ENCODE assay signal across 22 mouse cellular contexts in the genomic region with DNA sequence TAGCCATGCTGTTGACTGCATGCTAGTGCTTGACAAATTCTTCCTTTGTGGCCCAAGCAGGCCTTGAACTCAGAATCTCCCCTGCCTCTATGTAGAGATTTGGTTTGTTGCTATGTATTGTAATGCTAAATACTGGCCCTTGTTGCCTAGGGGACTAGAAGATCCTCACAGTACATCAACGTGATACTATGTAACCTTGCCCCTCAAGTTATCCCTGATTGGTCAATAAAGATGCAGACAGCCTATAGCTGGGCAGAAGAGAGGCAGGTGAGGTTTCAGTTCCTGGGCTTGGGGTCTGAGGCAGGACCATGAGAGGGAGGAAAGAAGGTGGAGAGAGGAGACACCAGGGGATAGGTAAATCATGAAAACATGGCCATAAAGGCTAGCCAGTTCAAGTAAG. TPM values are rescaled to one million over a fixed set of nuclear protein-coding genes. Genes with fewer than 3 reads are reported as not detected.
DNase-seq lines count a peak whose midpoint lies in the region; ATAC-seq lines count a peak whose summit lies in the region.
"Had no signal": no experiment of that assay in that cellular context is flagged by ENCODE, and none has a peak within 500 bp of the region (broad histone marks: within the 10 kb centered on the region; RNA-seq: fewer than 3 reads in every experiment).

No protein-coding gene starts in this region.

- H3K4me2 ChIP-seq in forebrain, embryonic 15.5 days (replicated peaks), result no peak overlapping the region
- H3K4me2 ChIP-seq in forebrain, embryonic 11.5 days (ENCODE audit: low read depth, low read length, severe bottlenecking), result no peak overlapping the region
- H3K4me2 ChIP-seq in limb, embryonic 13.5 days (replicated peaks), result peak overlapping the region; percentile 94; the same call in 1 of the 2 replicates

- no peaks in the 10 kb centered on the region for H3K36me3 ChIP-seq in forebrain, embryonic 15.5 days
- H3K36me3 ChIP-seq in forebrain, embryonic 11.5 days (ENCODE audit: control insufficient read depth, insufficient read depth, low read length), result no peaks in the 10 kb centered on the region
- H3K36me3 ChIP-seq in limb, embryonic 13.5 days, result no peaks in the 10 kb centered on the region
- no peaks in the 10 kb centered on the region for H3K36me3 ChIP-seq in limb, embryonic 10.5 days
- H3K36me3 ChIP-seq: embryonic facial prominence, embryonic 10.5 days had no signal

- no peak for ATAC-seq in forebrain, embryonic 15.5 days (replicated peaks)
- no peak for ATAC-seq in forebrain, embryonic 11.5 days (replicated peaks; ENCODE audit: low FRiP score)
- no peak for ATAC-seq in limb, embryonic 13.5 days (ENCODE audit: low FRiP score, low read depth)
- ATAC-seq: CD4-positive, CD25-positive, alpha-beta regulatory T cell, adult 4 months; forebrain, embryonic 16.5 days had no signal

- no peaks in the 10 kb centered on the region for H3K27me3 ChIP-seq in forebrain, embryonic 15.5 days
- no peaks in the 10 kb centered on the region for H3K27me3 ChIP-seq in forebrain, embryonic 11.5 days (ENCODE audit: control insufficient read depth, insufficient read depth, low read length)
- no peaks in the 10 kb centered on the region for H3K27me3 ChIP-seq in limb, embryonic 13.5 days
- H3K27me3 ChIP-seq in limb, embryonic 10.5 days (ENCODE audit: low read depth, poor library complexity, severe bottlenecking), result no peaks in the 10 kb centered on the region

- WGBS in forebrain, embryonic 15.5 days, result 14% methylated on average over 1 of the region's 1 CpGs
- 17% methylated on average over 1 of the region's 1 CpGs for WGBS in forebrain, embryonic 11.5 days
- 43% methylated on average over 1 of the region's 1 CpGs for WGBS in limb, embryonic 13.5 days
- WGBS in limb, embryonic 10.5 days, result 24% methylated on average over 1 of the region's 1 CpGs

- no peaks in the 10 kb centered on the region for H3K9me3 ChIP-seq in forebrain, embryonic 15.5 days
- no peaks in the 10 kb centered on the region for H3K9me3 ChIP-seq in forebrain, embryonic 11.5 days (ENCODE audit: control insufficient read depth, low read length)
- no peaks in the 10 kb centered on the region for H3K9me3 ChIP-seq in limb, embryonic 13.5 days
- no peaks in the 10 kb centered on the region for H3K9me3 ChIP-seq in limb, embryonic 10.5 days (replicated peaks)
- H3K9me3 ChIP-seq: embryonic facial prominence, embryonic 10.5 days had no signal

- peaks cover 29% of the 10 kb centered on the region for H3K4me1 ChIP-seq in forebrain, embryonic 15.5 days
- no peaks in the 10 kb centered on the region for H3K4me1 ChIP-seq in forebrain, embryonic 11.5 days (replicated peaks; ENCODE audit: control insufficient read depth, insufficient read depth, low read length)
- peaks cover 27% of the 10 kb centered on the region for H3K4me1 ChIP-seq in limb, embryonic 13.5 days
- peaks cover 26% of the 10 kb centered on the region for H3K4me1 ChIP-seq in limb, embryonic 10.5 days

- no peak overlapping the region for H3K9ac ChIP-seq in forebrain, embryonic 15.5 days (replicated peaks)
- no peak overlapping the region for H3K9ac ChIP-seq in forebrain, embryonic 11.5 days (ENCODE audit: low read length)
- H3K9ac ChIP-seq in limb, embryonic 13.5 days, result no peak overlapping the region
- H3K9ac ChIP-seq: lung, embryonic 14.5 days had no signal

- no peak for DNase-seq in forebrain, embryonic 11.5 days (ENCODE audit: low spot score)
- DNase-seq in limb, embryonic 10.5 days (ENCODE audit: low spot score), result no peak
- DNase-seq in testis, postnatal 14 days (ENCODE audit: low spot score), result peak; percentile 54
- DNase-seq in testis, postnatal 10 days (ENCODE audit: low spot score), result no peak
- no peak for DNase-seq in cerebellum, postnatal 14 days
- no peak for DNase-seq in layer of hippocampus, postnatal 25 days (ENCODE audit: extremely low spot score in 1 of 2, low spot score in 1 of 2)
- DNase-seq: adrenal gland, adult 2 months; cerebellum, adult 8-10 months; gastrocnemius, postnatal 36 days; heart, postnatal 14 days; kidney, adult 2 months; kidney, postnatal 14 days; lung, embryonic 14.5 days; lung, postnatal 4 days; right cerebral cortex, adult 18-20 months; thymus, adult 18-20 months; thymus, postnatal 4 days had no signal

- H3K4me3 ChIP-seq in forebrain, embryonic 15.5 days, result no peak overlapping the region
- no peak overlapping the region for H3K4me3 ChIP-seq in forebrain, embryonic 11.5 days (ENCODE audit: low read depth, low read length)
- no peak overlapping the region for H3K4me3 ChIP-seq in limb, embryonic 13.5 days
- H3K4me3 ChIP-seq in limb, embryonic 10.5 days, result no peak overlapping the region

- H3K27ac ChIP-seq in forebrain, embryonic 15.5 days (replicated peaks), result peak overlapping the region; percentile 98; the same call in 1 of the 2 replicates
- no peak overlapping the region for H3K27ac ChIP-seq in forebrain, embryonic 11.5 days (ENCODE audit: low read depth, low read length)
- H3K27ac ChIP-seq in limb, embryonic 13.5 days, result no peak overlapping the region
- H3K27ac ChIP-seq in limb, embryonic 10.5 days, result no peak overlapping the region

RNA-seq across cellular contexts. Expression of a gene that starts 1.8 kb away (rescaled TPM):
- polyA plus RNA-seq in forebrain, embryonic 15.5 days (2015; fragmentation: Nextera tagmentation; extraction: Ambion mirVana), result 43.8 and 46.7 TPM in 2 replicates
- 27.3 and 28.3 TPM in 2 replicates for polyA plus RNA-seq in forebrain, embryonic 11.5 days (2014; fragmentation: Nextera tagmentation; extraction: Ambion mirVana)
- polyA plus RNA-seq in limb, embryonic 13.5 days (2015; fragmentation: Nextera tagmentation; extraction: Ambion mirVana), result 14.5 and 16.4 TPM in 2 replicates
- polyA plus RNA-seq in limb, embryonic 10.5 days (2016; fragmentation: Nextera tagmentation; extraction: Ambion mirVana), result 11.1 and 11.9 TPM in 2 replicates
- total RNA-seq in layer of hippocampus, postnatal 25 days (2021), result 10 to 100 TPM; 39.3 to 42.3 TPM
